Mouse (Mus musculus) liver, embryonic 16.5 days (tissue): ENCODE data around the gene Actl7b. TPM values are rescaled to one million over a fixed set of nuclear protein-coding genes. Genes with fewer than 3 reads are reported as not detected.

Source experiments
- polyA plus RNA-seq: library from polyadenylated mRNA; unstranded; fragments of >200 nt; fragmentation: Nextera tagmentation; extraction: Ambion mirVana; gene quantifications from 2 replicates; pipeline ENCODE4 v1.2.1, GENCODE M21; 2015

Actl7b gene
- polyA plus RNA-seq, 1 experiment from 2014 or later = not detected

Other genes with a start within 250 kb of the Actl7b start
- not detected in 2 replicates for gene Gm26657, start 1.4 kb downstream of the Actl7b start, polyA plus RNA-seq
- gene Actl7a, start 2.0 kb upstream of the Actl7b start, polyA plus RNA-seq = not detected in 2 replicates
- gene Elp1, start 60.9 kb upstream of the Actl7b start, polyA plus RNA-seq = 10.6 and 10.9 TPM in 2 replicates
- gene Fam206a, start 60.9 kb upstream of the Actl7b start, polyA plus RNA-seq = 3.5 and 4.2 TPM in 2 replicates
- gene Ctnnal1, start 123.7 kb upstream of the Actl7b start, polyA plus RNA-seq = 8.6 and 9.9 TPM in 2 replicates
- gene Tmem245, start 206.0 kb upstream of the Actl7b start, polyA plus RNA-seq = 2.3 and 2.4 TPM in 2 replicates
- 0.04 TPM in 1 of 2 replicates, not detected in the other for gene Frrs1l, start 248.9 kb upstream of the Actl7b start, polyA plus RNA-seq